Mouse (Mus musculus) cerebellum, adult 2 months (tissue): ENCODE measurements around the gene Sprr2b. TPM values are rescaled to one million over a fixed set of nuclear protein-coding genes. Genes with fewer than 3 reads are reported as not detected.
"Not testable (repeated sequence)": the region's sequence is repeated elsewhere in the genome, so short reads cannot be mapped to it uniquely, and the experiment has no call there.

Experiments
- DNase-seq, 2 experiments: peaks; one replicate each; pipeline ENCODE4 v3.0.0; 2021
- H3K27ac ChIP-seq: fragments of 200-500 bp; 2 replicates; pipeline ENCODE4 v1.5.1; 2012; ENCODE audit warnings: low read length, control low read depth, inconsistent platforms; ENCODE audit not compliant: insufficient read depth
- H3K27me3 ChIP-seq: fragments of 200-500 bp; 2 replicates; pipeline ENCODE4 v1.6.1; 2012; ENCODE audit warnings: inconsistent platforms, mild to moderate bottlenecking, low read length, moderate library complexity; ENCODE audit not compliant: control insufficient read depth, insufficient read depth
- H3K4me1 ChIP-seq: fragments of 200-500 bp; 2 replicates; pipeline ENCODE4 v1.6.1; 2011; ENCODE audit warnings: low read length; ENCODE audit not compliant: control insufficient read depth, insufficient read depth
- H3K4me3 ChIP-seq: fragments of 200-500 bp; replicated peaks from 2 replicates; pipeline ENCODE3; 2011; ENCODE audit warnings: mild to moderate bottlenecking, low read depth, low read length, control low read depth; ENCODE audit not compliant: insufficient read depth
- CTCF ChIP-seq: fragments of 200-500 bp; IDR thresholded peaks from 2 replicates; pipeline ENCODE4 v1.5.1; 2011; ENCODE audit warnings: low read depth, mild to moderate bottlenecking, control low read depth, low read length, moderate library complexity, borderline replicate concordance; ENCODE audit not compliant: insufficient read depth
- POLR2A ChIP-seq: fragments of 200-500 bp; IDR thresholded peaks from 2 replicates; pipeline ENCODE4 v1.6.1; 2011; ENCODE audit warnings: low read length, control low read depth, borderline replicate concordance; ENCODE audit not compliant: insufficient read depth
- WGBS: fragments of 180-500 bp; shearing (Covaris S2); methylation state at CpG from one replicate; pipeline ENCODE4 v1.1.7; 2018; 5-methylcytosine and 5-hydroxymethylcytosine counted together
- polyA plus RNA-seq: library from polyadenylated mRNA; depleted of rRNA; stranded (reverse); fragments of >200 nt; gene quantifications from 2 replicates; pipeline ENCODE4 v1.2.3, GENCODE M21; 2012; rRNA removed

The Sprr2b gene
- polyA plus RNA-seq, result 0.14 TPM in 1 of 2 replicates, not detected in the other

GRCm38 (mm10) chr3:92316320-92316719, at the start of gene Sprr2b:
Gene Sprr2b, plus strand, starts transcription at chr3:92316620.
- no peak within 1 kb of the TSS for H3K4me3 ChIP-seq
- WGBS, result 69% methylated on average over 2 of the region's 2 CpGs
- H3K4me1 ChIP-seq, result no peaks in the 10 kb centered on the region
- no peak within 1 kb of the TSS for H3K27ac ChIP-seq
- DNase-seq, result no peak
- H3K27me3 ChIP-seq, result no peaks in the 10 kb centered on the region
- TF ChIP-seq CTCF (no peak), POLR2A (no peak)

GRCm38 (mm10) chr3:92271414-92271985, 44.9 kb upstream of the Sprr2b start:
- not testable (repeated sequence) for H3K4me3 ChIP-seq, H3K27ac ChIP-seq, DNase-seq, H3K4me1 ChIP-seq, H3K27me3 ChIP-seq
- WGBS, result no CpG with 5 or more reads among the region's 4 CpGs

GRCm38 (mm10) chr3:92273504-92273903, 42.9 kb upstream of the Sprr2b start:
- not testable (repeated sequence) for H3K27ac ChIP-seq, H3K4me3 ChIP-seq, H3K4me1 ChIP-seq, DNase-seq, H3K27me3 ChIP-seq

GRCm38 (mm10) chr3:92274018-92274417, 42.4 kb upstream of the Sprr2b start:
- H3K4me3 ChIP-seq, H3K27me3 ChIP-seq, H3K4me1 ChIP-seq, DNase-seq, H3K27ac ChIP-seq: not testable (repeated sequence)
- WGBS, result no CpG with 5 or more reads among the region's 1 CpGs

GRCm38 (mm10) chr3:92279663-92280062, 36.8 kb upstream of the Sprr2b start:
- H3K4me1 ChIP-seq, H3K27me3 ChIP-seq, DNase-seq, H3K4me3 ChIP-seq, H3K27ac ChIP-seq: not testable (repeated sequence)

GRCm38 (mm10) chr3:92280963-92281606, 35.3 kb upstream of the Sprr2b start:
- not testable (repeated sequence) for H3K27ac ChIP-seq, DNase-seq, H3K4me1 ChIP-seq, H3K27me3 ChIP-seq, H3K4me3 ChIP-seq
- 84% methylated on average over 5 of the region's 12 CpGs for WGBS

- not testable (repeated sequence) for DNase-seq, H3K27ac ChIP-seq, H3K4me1 ChIP-seq, H3K27me3 ChIP-seq, H3K4me3 ChIP-seq
- 93% methylated on average over 1 of the region's 1 CpGs for WGBS
Measured at GRCm38 (mm10) chr3:92285101-92285500, 31.3 kb upstream of the Sprr2b start, which contains the start of gene Sprr2a3. Gene Sprr2a3, plus strand, starts transcription at chr3:92285417.

GRCm38 (mm10) chr3:92288489-92288888, 27.9 kb upstream of the Sprr2b start:
- not testable (repeated sequence) for H3K4me1 ChIP-seq, H3K27me3 ChIP-seq, H3K4me3 ChIP-seq, DNase-seq, H3K27ac ChIP-seq
- 61% methylated on average over 6 of the region's 6 CpGs for WGBS

- 93% methylated on average over 1 of the region's 1 CpGs for WGBS
- H3K27ac ChIP-seq, result no peak overlapping the region
- no peaks in the 10 kb centered on the region for H3K27me3 ChIP-seq
- DNase-seq, result no peak
- H3K4me1 ChIP-seq, result no peaks in the 10 kb centered on the region
- H3K4me3 ChIP-seq, result no peak overlapping the region
- TF ChIP-seq CTCF (no peak), POLR2A (no peak)
Measured at GRCm38 (mm10) chr3:92307406-92307805, 9.0 kb upstream of the Sprr2b start.
